Mouse (Mus musculus): Measurements from ENCODE around the gene Entpd1.
A peak's percentile ranks its signal among the peaks of the same experiment; 100 is the strongest.

The Entpd1 gene

GRCm38 (mm10) chr19:40665778-40666177 is 53.6 kb downstream of the Entpd1 start:
- no peak for DNase-seq (ENCODE audit: low spot score)

GRCm38 (mm10) chr19:40667111-40667510 is 54.9 kb downstream of the Entpd1 start:
- no peak for DNase-seq (ENCODE audit: low spot score)

- no peak for DNase-seq (ENCODE audit: low spot score)
Measured at GRCm38 (mm10) chr19:40675329-40675728, 63.2 kb downstream of the Entpd1 start.

- no peak for DNase-seq (ENCODE audit: low spot score)
Measured at GRCm38 (mm10) chr19:40678087-40678486, 65.9 kb downstream of the Entpd1 start.

- DNase-seq (ENCODE audit: low spot score): no peak
Measured at GRCm38 (mm10) chr19:40678532-40679307, 66.6 kb downstream of the Entpd1 start.

- no peak for DNase-seq (ENCODE audit: low spot score)
Measured at GRCm38 (mm10) chr19:40679632-40680031, 67.5 kb downstream of the Entpd1 start.

GRCm38 (mm10) chr19:40684124-40684523 is 72.0 kb downstream of the Entpd1 start:
- DNase-seq (ENCODE audit: low spot score): no peak

- no peak for DNase-seq (ENCODE audit: low spot score)
Measured at GRCm38 (mm10) chr19:40684566-40684965, 72.4 kb downstream of the Entpd1 start.

GRCm38 (mm10) chr19:40687291-40687927 is 75.2 kb downstream of the Entpd1 start:
- no peak for DNase-seq (ENCODE audit: low spot score)

- DNase-seq (ENCODE audit: low spot score): no peak
Measured at GRCm38 (mm10) chr19:40693201-40693600, 81.0 kb downstream of the Entpd1 start.

GRCm38 (mm10) chr19:40696116-40696515 is 84.0 kb downstream of the Entpd1 start:
- no peak for DNase-seq (ENCODE audit: low spot score)

GRCm38 (mm10) chr19:40698103-40698853 is 86.1 kb downstream of the Entpd1 start:
- DNase-seq (ENCODE audit: low spot score): no peak

GRCm38 (mm10) chr19:40699816-40700215 is 87.7 kb downstream of the Entpd1 start:
- DNase-seq (ENCODE audit: low spot score): no peak

GRCm38 (mm10) chr19:40702406-40702805 is 90.2 kb downstream of the Entpd1 start:
- DNase-seq (ENCODE audit: low spot score): no peak

GRCm38 (mm10) chr19:40712889-40713628 is 100.9 kb downstream of the Entpd1 start:
- no peak for DNase-seq (ENCODE audit: low spot score)

- DNase-seq (ENCODE audit: low spot score): no peak
Measured at GRCm38 (mm10) chr19:40714700-40715099, 102.5 kb downstream of the Entpd1 start.

GRCm38 (mm10) chr19:40716981-40717380 is 104.8 kb downstream of the Entpd1 start:
- no peak for DNase-seq (ENCODE audit: low spot score)

GRCm38 (mm10) chr19:40719439-40720105 is 107.4 kb downstream of the Entpd1 start:
- no peak for DNase-seq (ENCODE audit: low spot score)

GRCm38 (mm10) chr19:40720381-40720780 is 108.2 kb downstream of the Entpd1 start:
- no peak for DNase-seq (ENCODE audit: low spot score)

- peak; percentile 41 for DNase-seq (ENCODE audit: low spot score)
Measured at GRCm38 (mm10) chr19:40722137-40723038, 110.2 kb downstream of the Entpd1 start.

All from MN1 (cell line).